Mouse (Mus musculus) mature B cell (primary cell): ENCODE data around the gene Sema4c.

Source experiments
- in situ Hi-C: fragments of 300-500 bp; cut with MboI; formaldehyde crosslinking; loops from 2 replicates; pipeline ENCODE4 v1.14.3; 2019

Sema4c gene

GRCm38 (mm10) chr1:36579974-36580383 lies 21.8 kb upstream of the Sema4c start:
- in situ Hi-C loops = no loop called here

GRCm38 (mm10) chr1:36576991-36577675 lies 19.0 kb upstream of the Sema4c start:
- in situ Hi-C loops = no loop called here

GRCm38 (mm10) chr1:36575347-36575746 lies 17.2 kb upstream of the Sema4c start:
- in situ Hi-C loops = no loop called here

- in situ Hi-C loops = no loop called here
These were observed 16.2 kb upstream of the Sema4c start for GRCm38 (mm10) chr1:36574196-36574955.

- in situ Hi-C loops = no loop called here
These were observed 15.4 kb upstream of the Sema4c start for GRCm38 (mm10) chr1:36573524-36573923.

GRCm38 (mm10) chr1:36572709-36573108 lies 14.6 kb upstream of the Sema4c start:
- in situ Hi-C loops = no loop called here

GRCm38 (mm10) chr1:36572140-36572700 lies 14.1 kb upstream of the Sema4c start:
- in situ Hi-C loops = no loop called here

GRCm38 (mm10) chr1:36571627-36572026 lies 13.5 kb upstream of the Sema4c start:
- in situ Hi-C loops = no loop called here

GRCm38 (mm10) chr1:36570320-36570719 lies 12.2 kb upstream of the Sema4c start:
- in situ Hi-C loops = no loop called here

- in situ Hi-C loops = no loop called here
These were observed 11.6 kb upstream of the Sema4c start for GRCm38 (mm10) chr1:36569694-36570276.

GRCm38 (mm10) chr1:36568776-36569175 lies 10.6 kb upstream of the Sema4c start:
- in situ Hi-C loops = no loop called here

GRCm38 (mm10) chr1:36567818-36568603 lies 9.9 kb upstream of the Sema4c start:
- in situ Hi-C loops = no loop called here

- in situ Hi-C loops = no loop called here
These were observed 8.3 kb upstream of the Sema4c start for GRCm38 (mm10) chr1:36566425-36566824.

GRCm38 (mm10) chr1:36564101-36564500 lies 6.0 kb upstream of the Sema4c start:
- in situ Hi-C loops = no loop called here

- in situ Hi-C loops = no loop called here
These were observed 5.5 kb upstream of the Sema4c start for GRCm38 (mm10) chr1:36563632-36564031.

GRCm38 (mm10) chr1:36563197-36563596 lies 5.0 kb upstream of the Sema4c start:
- in situ Hi-C loops = no loop called here

- in situ Hi-C loops = no loop called here
These were observed 4.2 kb upstream of the Sema4c start for GRCm38 (mm10) chr1:36562388-36562787.

GRCm38 (mm10) chr1:36560903-36561302 lies 2.8 kb upstream of the Sema4c start:
- in situ Hi-C loops = no loop called here

GRCm38 (mm10) chr1:36559888-36560287 lies 1.7 kb upstream of the Sema4c start:
- in situ Hi-C loops = no loop called here

- in situ Hi-C loops = no loop called here
These were observed 1.1 kb upstream of the Sema4c start for GRCm38 (mm10) chr1:36559256-36559655.

GRCm38 (mm10) chr1:36557457-36558011 lies 615 bp downstream of the Sema4c start:
- in situ Hi-C loops = no loop called here
